Mouse (Mus musculus): ENCODE measurements around the gene Mib2.
"Not testable (repeated sequence)": the region's sequence is repeated elsewhere in the genome, so short reads cannot be mapped to it uniquely, and the experiment has no call there.

Mib2 gene

DNA sequence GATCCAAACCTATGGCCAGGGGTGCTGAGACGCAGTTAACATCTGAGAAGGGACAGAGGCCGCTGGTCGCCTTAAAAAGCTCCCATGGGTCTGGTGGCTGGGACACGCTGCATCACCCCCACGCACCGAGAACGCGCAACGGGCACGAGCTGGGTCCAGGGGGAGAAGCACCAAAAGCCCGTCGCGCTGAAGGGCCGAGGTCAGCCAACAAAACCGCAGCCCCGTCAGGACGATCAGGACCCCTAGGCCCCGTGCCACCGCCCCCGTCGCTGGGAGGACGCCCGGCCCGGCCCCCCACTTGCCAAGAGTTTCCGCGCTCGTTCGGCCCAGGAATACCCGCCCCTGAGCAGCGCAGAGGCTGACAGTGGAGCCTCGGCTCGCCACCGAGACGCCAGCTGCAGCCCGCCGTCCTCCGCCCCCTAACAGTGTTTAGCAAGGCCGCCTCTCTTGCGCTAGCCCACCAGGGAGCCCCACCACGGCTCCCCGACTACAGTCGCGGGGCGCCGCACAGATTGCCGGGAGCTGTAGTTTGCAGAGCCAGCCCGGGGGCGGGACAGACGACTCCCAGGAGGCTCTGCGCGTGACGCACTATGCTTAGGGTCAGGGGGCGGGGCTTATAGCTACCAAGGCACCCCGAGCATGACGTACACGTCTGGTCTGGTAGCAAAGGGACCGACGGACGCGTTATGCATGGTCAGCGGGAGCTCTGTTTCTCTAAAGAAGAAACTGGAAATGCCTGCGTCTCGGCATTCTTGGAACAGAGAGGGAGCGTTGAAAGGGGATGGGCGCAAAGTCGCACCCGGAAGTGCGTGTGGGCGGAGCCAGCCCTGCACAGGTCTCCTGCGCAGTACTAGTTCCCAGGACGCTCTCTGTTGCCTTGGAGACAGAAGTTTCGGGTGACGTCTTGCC, at the start of gene Mib2:
Gene Mib2 (minus strand): TSS at position 510 of the 909 bp plus-strand sequence.
- DNase-seq: peak; percentile 97

- peak; percentile 55 to 61 for DNase-seq
Observed at GRCm38 (mm10) chr4:155710521-155711252, 41.7 kb upstream of the Mib2 start.

DNA sequence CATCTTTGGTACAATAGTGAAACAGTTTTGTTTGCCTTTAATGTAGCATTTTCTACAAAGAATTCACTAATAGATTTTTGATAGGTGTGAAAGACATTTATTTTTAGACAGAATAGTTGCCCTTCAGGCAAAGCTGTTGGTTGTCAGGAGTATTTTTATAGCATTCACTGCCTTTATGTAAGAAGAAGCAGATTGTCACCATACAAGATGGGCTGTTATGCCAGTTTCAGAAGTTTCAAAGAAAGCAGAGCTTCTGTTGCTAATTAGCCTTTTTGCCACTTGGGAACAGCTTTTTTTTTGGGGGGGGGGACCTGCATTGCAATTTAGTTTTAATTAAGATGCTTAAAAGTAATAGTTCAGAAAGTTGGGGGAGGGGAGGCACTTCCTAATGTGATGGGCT, 40.0 kb upstream of the Mib2 start:
- DNase-seq: no peak

- no peak for DNase-seq
Observed at GRCm38 (mm10) chr4:155708582-155708981, 39.6 kb upstream of the Mib2 start.

DNA sequence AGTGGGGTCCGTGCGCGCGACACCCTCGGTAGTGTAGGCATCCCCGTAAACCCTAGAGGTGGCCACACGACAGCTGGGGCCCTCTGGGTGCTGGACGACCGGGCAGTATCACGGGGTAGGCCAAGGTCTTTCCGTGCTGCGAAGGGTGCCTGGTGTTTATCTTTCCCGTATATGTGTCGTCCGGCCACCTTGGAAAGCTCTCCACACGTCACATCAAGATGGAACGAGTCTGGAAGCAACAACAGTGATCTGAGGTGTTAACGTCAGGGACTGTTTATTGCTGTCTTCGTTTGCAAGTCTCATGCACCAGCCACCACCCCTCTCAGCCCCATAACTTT, 36.6 kb upstream of the Mib2 start:
- DNase-seq: no peak

GRCm38 (mm10) chr4:155704721-155705591, 36.0 kb upstream of the Mib2 start, which contains the start of gene Ssu72:
TSS of gene Ssu72 (plus strand) at chr4:155704800.
- DNase-seq: peak; percentile 93 to 96

GRCm38 (mm10) chr4:155703425-155703929, 34.5 kb upstream of the Mib2 start:
- DNase-seq: no peak

GRCm38 (mm10) chr4:155700425-155700824, 31.4 kb upstream of the Mib2 start:
- DNase-seq: no peak

GRCm38 (mm10) chr4:155696261-155697255, 27.6 kb upstream of the Mib2 start:
- DNase-seq: peak; percentile 30 to 51

DNA sequence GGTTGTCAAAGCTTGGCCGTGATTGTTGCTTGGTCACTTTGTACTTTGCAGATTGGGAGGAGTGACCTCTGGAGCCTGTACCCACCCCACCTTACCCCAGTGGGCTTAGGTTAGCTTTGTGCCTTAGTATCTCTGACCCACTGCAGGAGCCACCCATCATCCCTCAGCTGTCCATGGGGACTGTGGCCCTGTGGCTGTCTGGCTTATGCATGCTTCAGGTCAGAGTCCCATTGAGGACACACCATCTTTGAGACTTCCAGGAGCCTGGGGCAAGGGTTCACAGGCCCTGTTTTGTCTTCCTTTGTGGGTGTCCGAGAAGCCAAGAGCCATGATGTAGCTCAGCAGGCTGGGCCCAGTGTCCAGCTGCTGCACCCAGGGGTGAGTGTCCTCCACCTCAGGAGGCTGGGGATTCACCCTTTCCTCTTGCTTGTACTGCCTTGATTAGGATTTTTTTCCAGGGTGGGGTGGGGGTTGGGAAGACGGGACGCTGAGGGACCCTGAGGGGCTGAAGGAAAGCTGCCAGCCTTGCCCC, 26.6 kb upstream of the Mib2 start:
- peak in 1 of 2 experiments; percentile 37 for DNase-seq

DNA sequence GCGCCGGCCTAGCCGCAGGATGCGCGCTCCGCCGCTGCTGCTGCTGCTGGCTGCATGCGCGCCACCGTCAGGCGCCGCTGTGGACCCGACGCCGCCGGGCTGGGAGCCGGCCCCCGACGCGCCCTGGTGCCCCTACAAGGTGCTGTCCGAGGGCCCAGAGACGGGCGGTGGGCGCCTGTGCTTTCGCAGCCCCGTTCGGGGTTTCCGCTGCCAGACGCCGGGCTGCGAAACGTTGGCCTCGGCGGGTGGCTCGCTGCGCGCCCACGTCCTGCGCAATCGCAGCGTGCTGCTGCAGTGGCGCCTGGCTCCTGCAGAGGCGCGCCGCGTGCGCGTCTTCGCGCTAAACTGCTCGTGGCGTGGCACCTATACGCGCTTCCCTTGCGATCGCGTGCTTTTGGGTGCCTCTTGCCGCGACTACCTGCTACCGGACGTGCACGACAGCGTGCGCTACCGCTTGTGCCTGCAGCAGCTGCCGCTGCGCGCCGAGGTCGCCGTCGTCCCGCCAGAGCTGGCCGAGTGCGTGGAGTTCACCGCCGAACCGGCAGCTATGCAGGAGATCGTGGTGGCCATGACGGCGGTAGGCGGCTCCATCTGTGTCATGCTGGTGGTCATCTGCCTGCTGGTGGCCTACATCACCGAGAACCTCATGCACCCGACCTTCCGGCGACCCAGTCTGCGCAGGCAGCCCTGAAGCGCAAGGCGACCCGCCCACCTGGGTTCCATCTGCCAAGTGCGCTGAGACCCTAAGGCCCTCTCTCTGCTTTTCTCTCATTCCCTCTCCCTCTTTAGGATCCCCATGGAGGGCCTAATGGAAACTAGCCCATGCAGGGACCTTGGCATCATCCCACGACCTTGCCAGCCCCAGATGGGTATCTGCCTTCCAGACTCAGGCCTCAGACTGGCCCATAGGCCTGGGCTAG, 25.7 kb upstream of the Mib2 start:
- DNase-seq: peak; percentile 71 to 74

DNA sequence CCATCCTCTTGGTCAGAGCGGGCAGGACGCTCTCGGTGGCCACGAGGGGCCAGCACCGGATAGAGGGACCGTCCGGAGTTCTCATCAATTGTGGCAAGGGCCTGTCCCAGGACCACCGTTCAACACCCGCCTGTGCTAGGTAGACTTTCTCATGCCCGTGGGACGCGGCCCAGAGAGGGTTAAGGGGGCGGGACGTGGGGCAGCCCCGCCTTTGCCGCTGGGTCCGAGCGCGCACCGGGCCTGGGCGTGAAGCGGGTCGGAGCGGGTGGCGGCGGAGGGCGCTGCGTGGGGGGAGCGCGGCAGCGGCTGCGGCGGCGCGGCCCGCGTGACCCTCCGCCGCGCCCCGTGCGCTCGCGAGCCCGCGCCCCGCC, 25.1 kb upstream of the Mib2 start, which contains the start of gene Fndc10:
Gene Fndc10 (plus strand): TSS at position 232 of the 371 bp plus-strand sequence.
- peak; percentile 85 to 91 for DNase-seq

GRCm38 (mm10) chr4:155692421-155692820, 23.4 kb upstream of the Mib2 start:
- DNase-seq: no peak

DNA sequence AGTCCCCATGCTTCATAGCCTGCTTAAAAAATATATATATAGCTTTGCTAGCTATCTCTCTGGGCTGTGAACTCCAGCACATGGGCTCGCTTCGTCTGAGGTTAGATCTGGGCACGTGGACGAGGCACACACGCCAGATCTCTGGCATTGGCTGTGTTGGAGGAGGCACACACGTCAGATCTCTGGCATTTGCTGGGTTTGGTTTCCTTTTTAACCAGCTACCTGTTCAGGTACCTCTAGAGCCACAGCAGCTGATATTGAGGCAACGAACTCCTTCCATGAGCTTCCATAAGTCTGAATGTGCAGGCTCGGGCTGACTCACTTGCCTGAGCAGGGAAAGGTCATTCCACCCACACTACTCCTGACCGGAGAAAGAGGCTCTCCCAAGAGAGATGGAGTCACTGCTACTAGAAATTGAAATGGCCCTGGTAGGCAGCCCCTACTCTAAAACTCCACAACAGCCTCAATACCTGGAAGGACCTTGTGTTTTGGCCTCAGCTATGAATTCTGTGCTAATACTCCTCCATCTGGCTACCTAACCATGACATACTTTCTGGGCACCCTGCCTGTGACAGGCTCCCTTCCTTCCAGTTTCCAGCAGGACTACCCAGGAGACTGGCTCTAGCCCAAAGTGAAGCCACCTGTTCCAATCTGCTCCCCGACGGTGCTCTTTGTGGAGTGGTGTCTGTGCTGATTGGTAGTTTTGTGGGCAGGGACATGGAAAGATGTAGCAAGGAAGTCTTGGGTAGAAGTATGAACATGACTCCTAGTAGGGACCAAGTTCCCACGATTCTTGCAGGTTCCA, 21.8 kb upstream of the Mib2 start:
- peak; percentile 96 to 98 for DNase-seq

GRCm38 (mm10) chr4:155687764-155688163, 18.8 kb upstream of the Mib2 start:
- not testable (repeated sequence) for DNase-seq

DNA sequence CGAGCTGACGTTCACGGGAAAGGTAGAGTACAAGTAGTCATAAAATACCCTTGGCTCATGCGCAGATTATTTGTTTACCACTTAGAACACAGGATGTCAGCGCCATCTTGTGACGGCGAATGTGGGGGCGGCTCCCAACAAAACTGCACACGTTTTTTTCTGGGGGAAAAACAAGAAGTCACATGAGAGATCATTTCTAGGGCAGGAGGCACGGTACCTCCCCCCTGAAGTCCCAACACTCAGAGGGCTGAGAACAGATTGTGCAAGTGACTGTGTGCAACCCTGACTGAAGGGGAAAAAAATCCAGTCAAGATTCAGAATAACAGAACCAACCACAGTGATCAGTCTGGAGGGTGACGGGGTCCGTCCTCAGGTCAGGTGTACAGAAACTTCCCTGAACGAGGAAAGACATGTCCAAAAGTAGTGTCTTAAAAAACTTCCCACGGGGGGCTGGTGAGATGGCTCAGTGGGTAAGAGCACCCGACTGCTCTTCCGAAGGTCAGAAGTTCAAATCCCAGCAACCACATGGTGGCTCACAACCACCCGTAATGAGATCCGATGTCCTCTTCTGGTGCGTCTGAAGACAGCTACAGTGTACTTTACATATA, 14.8 kb upstream of the Mib2 start:
- DNase-seq: not testable (repeated sequence)

- peak; percentile 55 to 58 for DNase-seq
Observed at GRCm38 (mm10) chr4:155675991-155676390, 7.0 kb upstream of the Mib2 start.

DNA sequence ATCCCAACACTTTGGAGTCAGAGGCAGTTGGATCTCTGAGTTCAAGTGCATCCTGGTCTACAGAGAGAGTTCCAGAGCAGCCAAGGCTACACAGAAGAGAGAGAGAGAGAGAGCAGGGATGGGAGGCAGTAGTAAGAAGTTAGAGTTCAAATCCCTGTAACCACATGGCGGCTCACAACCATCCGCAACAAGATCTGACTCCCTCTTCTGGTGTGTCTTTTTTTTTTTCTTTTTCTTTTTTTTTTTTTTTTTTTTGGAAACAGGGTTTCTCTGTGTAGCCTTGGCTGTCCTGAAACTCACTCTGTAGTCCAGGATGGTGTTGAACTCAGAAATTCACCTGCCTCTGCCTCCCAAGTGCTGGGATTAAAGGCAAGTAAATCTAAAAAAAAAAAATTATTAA, 3.1 kb upstream of the Mib2 start:
- no peak for DNase-seq

All from cerebellum, postnatal 36 days (tissue).